Mouse (Mus musculus): ENCODE data around the gene Borcs5.

GRCm38 (mm10) chr6:134696554-134696953 is 57.2 kb downstream of the Borcs5 start:
- TF ChIP-seq EP300 (IDR thresholded peaks at IDR 0.05; ENCODE audit: insufficient read depth, low read depth, low read length): no peak
- no peak for TF ChIP-seq CTCF (IDR thresholded peaks at IDR 0.05; ENCODE audit: low read depth, low read length)
- no peak for TF ChIP-seq POLR2A (IDR thresholded peaks at IDR 0.05; ENCODE audit: insufficient read depth, low read length)
